Mouse (Mus musculus): ENCODE data around the gene Agmat. TPM values are rescaled to one million over a fixed set of nuclear protein-coding genes. Genes with fewer than 3 reads are reported as not detected.

Gene Agmat
- 0.05 TPM in 2 replicates for polyA plus RNA-seq (2012; rRNA removed)

DNA sequence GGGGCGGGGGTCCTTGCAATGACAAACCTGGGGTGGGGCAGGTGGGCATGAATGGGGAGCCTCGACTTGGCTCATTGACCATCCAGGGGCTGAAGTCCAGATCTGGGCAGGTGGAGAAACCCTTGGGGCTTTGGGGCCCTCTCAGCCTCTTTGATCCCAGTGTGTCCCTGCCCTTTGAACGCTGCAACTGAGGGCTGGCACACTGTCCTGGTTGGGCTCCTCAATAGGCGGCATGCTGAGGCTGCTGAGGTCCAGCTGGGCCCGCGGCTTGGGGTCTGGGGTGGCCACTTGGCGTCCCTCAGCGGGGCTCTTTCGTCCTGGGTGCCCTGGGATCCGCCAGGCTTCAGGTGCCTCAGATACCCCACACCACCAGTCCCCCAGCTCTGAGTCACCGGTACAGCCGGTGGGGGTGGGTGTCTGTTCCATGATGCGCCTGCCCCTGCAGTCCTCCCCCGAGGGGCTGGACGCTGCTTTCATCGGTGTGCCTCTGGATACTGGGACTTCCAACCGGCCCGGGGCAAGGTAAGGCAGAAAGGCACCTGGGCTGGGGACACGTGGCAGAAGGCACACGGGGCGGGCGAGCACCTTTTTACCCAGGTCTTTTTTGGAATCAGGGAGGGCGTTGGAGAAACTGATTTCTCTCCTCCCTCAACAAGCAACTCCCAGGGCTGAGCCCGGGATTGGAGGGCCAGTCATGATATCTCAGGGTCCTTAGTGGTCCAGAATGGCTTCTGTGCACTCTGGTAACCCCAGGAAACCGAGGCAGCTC, at the start of gene Agmat:
TSS of gene Agmat (plus strand) at position 95 of the 769 bp plus-strand sequence.
- DNase-seq (ENCODE audit: low read depth) = no peak
- TF ChIP-seq POLR2A (IDR thresholded peaks at IDR 0.05; ENCODE audit: borderline replicate concordance, extremely low read depth, insufficient read depth, insufficient read length, poor library complexity, severe bottlenecking) (no peak), CTCF (IDR thresholded peaks at IDR 0.05; ENCODE audit: borderline replicate concordance, extremely low read depth, insufficient read depth, insufficient read length) (no peak)

DNA sequence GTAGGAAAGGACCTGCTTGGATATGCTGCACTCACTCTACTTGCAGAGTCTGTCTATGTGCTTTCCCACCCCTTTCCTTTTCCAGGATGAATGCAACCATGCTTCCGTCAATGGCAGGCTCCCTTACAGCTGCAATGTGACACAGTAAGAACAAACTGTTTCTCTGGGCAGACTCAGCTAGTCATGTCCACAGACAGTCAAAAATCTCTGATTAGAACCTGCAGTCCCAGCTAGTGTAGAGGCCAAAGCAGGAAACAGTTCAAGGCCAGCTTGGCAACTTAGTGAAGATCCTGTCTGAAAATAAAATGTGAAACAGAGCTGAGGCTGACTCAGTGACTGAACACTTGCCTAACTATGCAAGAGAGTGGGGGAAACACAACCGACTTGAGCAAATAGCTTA, 41.8 kb upstream of the Agmat start:
- TF ChIP-seq POLR2A (IDR thresholded peaks at IDR 0.05; ENCODE audit: borderline replicate concordance, extremely low read depth, insufficient read depth, insufficient read length, poor library complexity, severe bottlenecking) = no peak
- no peak for TF ChIP-seq CTCF (IDR thresholded peaks at IDR 0.05; ENCODE audit: borderline replicate concordance, extremely low read depth, insufficient read depth, insufficient read length)
- DNase-seq (ENCODE audit: low read depth) = no peak

DNA sequence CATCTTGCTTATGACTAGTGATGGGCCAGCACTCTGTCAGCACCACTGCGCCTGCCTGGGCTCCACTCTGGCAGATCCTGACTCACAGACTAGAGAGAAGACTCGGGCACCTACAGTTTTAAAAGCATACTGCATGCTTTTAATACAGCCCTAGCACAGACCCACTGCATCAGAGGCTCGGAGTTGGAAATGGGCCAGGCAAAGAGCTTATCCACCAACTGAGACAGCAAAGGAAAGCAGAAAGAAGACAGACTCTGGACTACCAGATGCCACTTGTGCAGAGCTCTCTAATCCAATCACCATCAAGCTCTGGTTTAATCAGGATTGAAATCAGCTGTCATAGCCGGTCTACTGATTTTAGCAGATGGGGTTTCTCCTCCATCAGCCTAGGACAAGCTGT, 41.1 kb upstream of the Agmat start:
- peak; percentile 85 for DNase-seq (ENCODE audit: low read depth)
- TF ChIP-seq POLR2A (IDR thresholded peaks at IDR 0.05; ENCODE audit: borderline replicate concordance, extremely low read depth, insufficient read depth, insufficient read length, poor library complexity, severe bottlenecking) (no peak), CTCF (IDR thresholded peaks at IDR 0.05; ENCODE audit: borderline replicate concordance, extremely low read depth, insufficient read depth, insufficient read length) (no peak)

DNA sequence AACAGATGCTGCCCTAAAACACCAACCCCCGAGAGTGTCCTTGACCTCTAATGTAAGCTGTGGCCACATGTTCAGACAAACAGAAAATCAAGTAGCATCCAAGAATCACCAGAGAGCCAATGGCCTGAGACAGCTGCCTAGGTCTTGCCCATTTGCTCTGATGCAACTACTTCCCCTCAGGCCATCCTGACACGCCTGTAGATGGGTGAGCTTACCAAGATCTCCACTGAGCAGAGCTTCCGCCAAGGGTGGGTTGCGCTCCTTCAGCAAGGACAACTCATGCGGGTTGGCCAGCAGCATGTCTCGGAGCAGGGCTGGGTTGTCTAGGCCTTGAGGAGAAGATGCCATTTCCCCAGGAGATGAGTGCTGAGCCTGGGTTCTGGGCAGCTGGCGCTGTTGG, 38.5 kb upstream of the Agmat start:
- DNase-seq (ENCODE audit: low read depth) = no peak
- no peak for TF ChIP-seq CTCF (IDR thresholded peaks at IDR 0.05; ENCODE audit: borderline replicate concordance, extremely low read depth, insufficient read depth, insufficient read length)

DNA sequence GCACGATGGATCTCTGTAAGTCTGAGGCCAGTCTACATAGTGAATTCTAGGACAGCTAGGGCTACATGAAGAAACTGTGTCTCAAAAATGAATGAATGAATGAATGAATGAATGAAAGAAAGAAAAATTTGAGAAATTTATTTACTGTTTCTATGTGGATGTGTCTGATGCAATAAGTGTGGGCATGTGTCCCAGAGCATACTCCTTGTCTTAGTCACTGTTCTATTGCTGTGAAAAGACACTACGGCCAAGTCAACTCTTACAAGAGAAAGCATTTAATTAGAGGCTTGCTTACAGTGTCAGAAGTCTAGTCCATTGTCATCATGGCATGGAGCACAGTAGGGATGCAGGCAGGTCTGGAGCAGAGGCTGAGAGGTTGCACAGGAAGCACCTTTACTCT, 37.5 kb upstream of the Agmat start:
- TF ChIP-seq CTCF (IDR thresholded peaks at IDR 0.05; ENCODE audit: borderline replicate concordance, extremely low read depth, insufficient read depth, insufficient read length) (no peak), POLR2A (IDR thresholded peaks at IDR 0.05; ENCODE audit: borderline replicate concordance, extremely low read depth, insufficient read depth, insufficient read length, poor library complexity, severe bottlenecking) (no peak)
- DNase-seq (ENCODE audit: low read depth) = no peak

DNA sequence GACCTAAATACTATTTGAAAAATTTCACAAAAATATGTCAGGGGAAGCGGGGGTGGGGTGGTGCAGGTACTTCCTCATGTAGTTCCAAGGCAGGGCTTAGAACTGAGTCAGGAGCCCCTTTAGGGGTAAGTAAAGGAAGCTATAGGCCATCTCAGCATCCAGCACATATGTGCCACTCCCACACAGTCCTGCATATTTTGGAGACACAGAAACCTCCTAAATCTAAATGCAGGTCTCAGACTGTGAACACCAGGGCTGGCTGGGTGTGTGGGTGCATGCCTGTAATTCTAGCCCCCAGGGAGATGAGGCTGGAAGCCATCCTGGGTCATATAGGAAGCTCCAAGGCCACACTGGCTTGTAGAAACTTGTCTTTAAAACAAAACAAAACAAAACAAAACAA, 35.2 kb upstream of the Agmat start:
- no peak for DNase-seq (ENCODE audit: low read depth)
- no peak for TF ChIP-seq POLR2A (IDR thresholded peaks at IDR 0.05; ENCODE audit: borderline replicate concordance, extremely low read depth, insufficient read depth, insufficient read length, poor library complexity, severe bottlenecking)
- no peak for TF ChIP-seq CTCF (IDR thresholded peaks at IDR 0.05; ENCODE audit: borderline replicate concordance, extremely low read depth, insufficient read depth, insufficient read length)

DNA sequence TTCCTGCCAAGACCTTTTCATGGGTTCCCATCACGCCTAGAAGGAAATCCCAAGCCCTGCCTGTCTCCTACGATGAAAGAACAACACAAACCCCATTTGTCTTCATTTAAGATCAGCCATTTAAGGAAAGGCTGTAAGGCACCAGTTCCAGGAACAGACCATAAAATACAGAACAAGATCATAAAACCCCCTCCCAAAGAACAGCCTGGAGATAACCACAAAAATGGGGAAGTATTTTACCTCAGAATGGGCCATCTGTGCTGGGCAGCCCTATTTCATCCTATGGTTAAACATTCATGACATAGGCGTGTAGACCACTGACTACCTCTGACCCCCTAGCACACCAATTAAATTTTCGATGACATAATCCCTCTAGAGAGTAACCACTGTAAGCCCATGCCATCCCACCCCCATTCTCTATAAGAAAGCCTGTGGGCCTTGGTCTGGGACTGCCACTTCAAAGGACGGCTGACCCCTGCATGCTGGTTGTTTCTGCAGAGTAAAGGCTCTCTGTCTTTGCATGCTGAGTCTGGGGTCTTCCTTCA, 32.8 kb upstream of the Agmat start:
- no peak for DNase-seq (ENCODE audit: low read depth)
- TF ChIP-seq CTCF (IDR thresholded peaks at IDR 0.05; ENCODE audit: borderline replicate concordance, extremely low read depth, insufficient read depth, insufficient read length) (no peak), POLR2A (IDR thresholded peaks at IDR 0.05; ENCODE audit: borderline replicate concordance, extremely low read depth, insufficient read depth, insufficient read length, poor library complexity, severe bottlenecking) (no peak)

DNA sequence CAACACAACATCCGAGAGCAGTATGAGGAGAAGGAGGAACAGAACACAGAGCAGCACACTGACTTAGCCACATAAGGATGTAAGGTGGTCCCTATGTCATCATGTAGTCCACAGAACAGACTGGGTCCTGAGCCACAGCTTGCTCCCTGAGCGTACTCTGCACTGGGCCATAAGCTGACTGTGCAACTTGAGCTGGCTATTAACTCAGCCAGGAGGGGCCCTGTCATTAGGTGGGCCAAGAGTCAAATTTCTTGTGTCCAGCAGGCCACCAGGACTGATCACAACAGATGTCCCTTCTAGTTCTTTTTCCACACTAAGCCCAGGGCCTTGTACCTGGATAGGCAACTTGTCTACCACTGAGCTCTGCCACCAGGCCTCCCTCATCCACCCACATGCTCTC, 31.4 kb upstream of the Agmat start:
- no peak for DNase-seq (ENCODE audit: low read depth)
- TF ChIP-seq CTCF (IDR thresholded peaks at IDR 0.05; ENCODE audit: borderline replicate concordance, extremely low read depth, insufficient read depth, insufficient read length) (no peak), POLR2A (IDR thresholded peaks at IDR 0.05; ENCODE audit: borderline replicate concordance, extremely low read depth, insufficient read depth, insufficient read length, poor library complexity, severe bottlenecking) (no peak)

DNA sequence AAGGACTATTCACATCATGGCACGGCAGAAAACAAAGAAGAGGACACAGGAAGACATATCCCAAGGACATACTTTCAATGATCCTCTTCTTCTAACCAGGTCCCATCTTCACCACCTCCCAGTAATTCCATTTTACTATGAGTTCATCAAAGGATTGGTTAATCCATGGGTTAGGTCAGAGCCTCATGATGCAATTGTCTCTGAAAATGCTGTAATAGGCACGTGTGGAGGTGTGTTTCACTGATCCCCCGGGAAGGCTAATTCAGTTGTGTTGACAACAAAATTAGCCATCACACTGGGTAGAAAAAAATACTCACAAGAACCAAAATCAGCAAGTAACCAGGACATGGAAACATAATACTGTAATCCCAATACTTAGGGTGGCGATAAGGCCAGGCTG, 28.8 kb upstream of the Agmat start:
- no peak for DNase-seq (ENCODE audit: low read depth)
- TF ChIP-seq POLR2A (IDR thresholded peaks at IDR 0.05; ENCODE audit: borderline replicate concordance, extremely low read depth, insufficient read depth, insufficient read length, poor library complexity, severe bottlenecking) = no peak
- no peak for TF ChIP-seq CTCF (IDR thresholded peaks at IDR 0.05; ENCODE audit: borderline replicate concordance, extremely low read depth, insufficient read depth, insufficient read length)

DNA sequence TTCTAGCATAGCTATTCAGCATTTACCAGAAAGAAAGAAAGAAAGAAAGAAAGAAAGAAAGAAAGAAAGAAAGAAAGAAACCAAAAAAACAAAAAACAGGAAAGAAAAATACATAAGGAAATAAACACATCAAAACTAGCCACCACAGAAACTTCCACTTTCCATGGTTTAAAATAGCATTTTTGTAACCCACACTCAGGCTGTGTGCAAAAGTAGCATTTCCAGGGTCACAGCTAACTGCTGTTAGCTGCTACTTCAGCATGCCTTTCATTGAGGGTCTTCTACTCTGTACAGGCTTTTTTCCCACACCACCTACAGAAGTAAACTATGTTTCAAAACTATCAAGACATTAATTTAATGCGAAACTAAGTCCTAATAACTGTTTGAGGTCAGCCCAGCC, 27.2 kb upstream of the Agmat start:
- TF ChIP-seq CTCF (IDR thresholded peaks at IDR 0.05; ENCODE audit: borderline replicate concordance, extremely low read depth, insufficient read depth, insufficient read length) = no peak
- no peak for TF ChIP-seq POLR2A (IDR thresholded peaks at IDR 0.05; ENCODE audit: borderline replicate concordance, extremely low read depth, insufficient read depth, insufficient read length, poor library complexity, severe bottlenecking)
- DNase-seq (ENCODE audit: low read depth) = no peak

DNA sequence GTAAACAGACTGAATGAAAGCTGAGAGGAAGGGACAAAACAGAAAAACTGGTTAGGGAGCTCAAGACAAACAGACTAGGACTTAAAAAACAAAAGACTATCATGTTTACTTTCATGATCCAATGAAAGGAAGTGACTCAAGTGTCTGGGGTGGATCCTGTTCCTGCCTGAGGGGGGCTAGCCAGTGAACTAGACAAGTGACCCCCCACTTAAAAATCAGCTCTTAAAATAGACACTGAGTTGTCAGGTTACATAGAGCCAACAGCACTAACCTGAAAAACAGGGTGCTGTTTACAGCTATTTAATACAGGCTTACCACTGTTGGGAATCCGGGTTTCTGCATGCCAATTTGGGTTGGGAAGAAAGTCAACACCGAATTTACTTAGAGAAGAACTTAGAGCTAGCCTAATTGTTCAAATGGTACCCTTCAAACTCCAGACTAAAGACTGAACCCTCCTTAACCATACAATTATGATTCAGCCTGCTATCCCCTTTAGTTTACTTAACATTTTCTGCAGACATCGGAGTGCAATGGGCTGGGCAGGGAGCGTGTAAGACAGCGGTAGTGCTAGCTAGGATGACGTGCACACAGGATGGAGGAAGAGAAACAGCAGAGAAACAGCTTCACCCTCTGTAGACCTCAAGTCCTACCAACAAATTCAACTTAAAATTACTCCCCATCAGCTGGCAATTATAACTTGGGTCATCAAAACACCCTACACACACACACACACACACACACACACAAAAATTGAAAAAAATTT, 25.5 kb upstream of the Agmat start:
- no peak for TF ChIP-seq POLR2A (IDR thresholded peaks at IDR 0.05; ENCODE audit: borderline replicate concordance, extremely low read depth, insufficient read depth, insufficient read length, poor library complexity, severe bottlenecking)

DNA sequence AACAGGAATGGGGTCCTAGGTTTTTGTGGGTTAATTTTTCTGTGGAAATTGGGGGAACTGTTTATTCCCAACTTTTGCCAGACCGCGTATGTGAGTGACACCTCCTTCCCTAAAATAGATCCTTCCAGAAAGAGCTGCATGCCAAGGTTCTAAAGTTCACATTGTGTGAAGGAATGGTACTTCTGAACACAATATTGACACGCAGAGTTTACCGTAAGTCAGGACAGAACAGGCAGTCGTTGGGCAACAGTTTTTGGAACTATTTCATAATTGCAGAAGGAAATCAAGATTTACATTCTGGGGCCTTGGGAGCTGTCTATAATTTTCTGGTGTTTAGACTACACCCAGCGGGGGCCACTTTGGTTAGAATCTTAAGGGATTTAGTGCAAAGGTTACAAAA, 24.5 kb upstream of the Agmat start:
- no peak for DNase-seq (ENCODE audit: low read depth)
- TF ChIP-seq CTCF (IDR thresholded peaks at IDR 0.05; ENCODE audit: borderline replicate concordance, extremely low read depth, insufficient read depth, insufficient read length) (no peak), POLR2A (IDR thresholded peaks at IDR 0.05; ENCODE audit: borderline replicate concordance, extremely low read depth, insufficient read depth, insufficient read length, poor library complexity, severe bottlenecking) (no peak)

More for the DNA sequence above, 25.5 kb upstream of the Agmat start:
- no peak for DNase-seq (ENCODE audit: low read depth)
